Mouse (Mus musculus) intestine, postnatal 0 days (tissue): ENCODE data around the gene Nfxl1. TPM values are rescaled to one million over a fixed set of nuclear protein-coding genes. Genes with fewer than 3 reads are reported as not detected.
"Not testable (repeated sequence)": the region's sequence is repeated elsewhere in the genome, so short reads cannot be mapped to it uniquely, and the experiment has no call there.

ENCODE experiments used
- ATAC-seq: fragments of 200-750 bp; cut with Nextera tagmentation; 2 replicates; pipeline ENCODE4 v1.8.0; 2017; ENCODE audit warnings: mild to moderate bottlenecking, moderate TSS enrichment, moderate library complexity
- H3K27ac ChIP-seq: fragments of 300-500 bp; sonication (generic); 2 replicates; pipeline ENCODE4 v1.5.1; 2014; ENCODE audit warnings: mild to moderate bottlenecking, low read depth, low read length, moderate library complexity
- H3K27me3 ChIP-seq: fragments of 300-500 bp; sonication (generic); replicated peaks from 2 replicates; pipeline ENCODE4 v1.6.1; 2014; ENCODE audit warnings: low read length, mixed read lengths; ENCODE audit not compliant: control insufficient read depth, insufficient read depth
- H3K36me3 ChIP-seq: fragments of 300-500 bp; sonication (generic); 2 replicates; pipeline ENCODE4 v1.6.1; 2014; ENCODE audit warnings: mild to moderate bottlenecking, moderate library complexity; ENCODE audit not compliant: control insufficient read depth, insufficient read depth
- H3K4me1 ChIP-seq: fragments of 300-500 bp; sonication (generic); replicated peaks from 2 replicates; pipeline ENCODE4 v1.6.1; 2014; ENCODE audit warnings: antibody characterized with exemption, low read length, mixed read lengths; ENCODE audit not compliant: control insufficient read depth, insufficient read depth
- H3K4me2 ChIP-seq: fragments of 300-500 bp; sonication (generic); replicated peaks from 2 replicates; pipeline ENCODE4 v1.6.1; 2014; ENCODE audit warnings: low read depth, mild to moderate bottlenecking, moderate library complexity
- H3K4me3 ChIP-seq: fragments of 300-500 bp; sonication (generic); 2 replicates; pipeline ENCODE4 v1.5.1; 2014; ENCODE audit warnings: low read depth, low read length
- H3K9ac ChIP-seq: fragments of 300-500 bp; sonication (generic); 2 replicates; pipeline ENCODE4 v1.6.1; 2014; ENCODE audit warnings: mild to moderate bottlenecking, low read depth, low read length
- H3K9me3 ChIP-seq: fragments of 300-500 bp; sonication (generic); 2 replicates; pipeline ENCODE4 v1.6.1; 2016; ENCODE audit warnings: mixed run types; ENCODE audit not compliant: control insufficient read depth
- CTCF ChIP-seq: sonication (generic); IDR thresholded peaks from 2 replicates; pipeline ENCODE4 v1.5.1; 2016; ENCODE audit warnings: low read depth, mild to moderate bottlenecking, control low read depth, antibody characterized with exemption, moderate library complexity
- WGBS: fragments of 180-500 bp; shearing (Covaris S2); extraction: QIAGEN DNeasy Blood & Tissue Kit; methylation state at CpG from one replicate; pipeline ENCODE4 v1.1.7; 2014; 5-methylcytosine and 5-hydroxymethylcytosine counted together
- polyA plus RNA-seq: library from polyadenylated mRNA; unstranded; fragments of >200 nt; fragmentation: Nextera tagmentation; extraction: Ambion mirVana; gene quantifications from 2 replicates; pipeline ENCODE4 v1.2.1, GENCODE M21; 2015

Nfxl1 gene
- polyA plus RNA-seq: 6.3 and 7.1 TPM in 2 replicates

- WGBS: under 1% methylated on average over 42 of the region's 42 CpGs
- Histone ChIP-seq H3K27me3 (no peaks in the 10 kb centered on the region), H3K9ac (peak within 1 kb of the TSS; percentile 65)
Measured at GRCm38 (mm10) chr5:72559544-72560049, at the start of gene Nfxl1. Gene Nfxl1, minus strand, starts transcription at chr5:72559684.

DNA sequence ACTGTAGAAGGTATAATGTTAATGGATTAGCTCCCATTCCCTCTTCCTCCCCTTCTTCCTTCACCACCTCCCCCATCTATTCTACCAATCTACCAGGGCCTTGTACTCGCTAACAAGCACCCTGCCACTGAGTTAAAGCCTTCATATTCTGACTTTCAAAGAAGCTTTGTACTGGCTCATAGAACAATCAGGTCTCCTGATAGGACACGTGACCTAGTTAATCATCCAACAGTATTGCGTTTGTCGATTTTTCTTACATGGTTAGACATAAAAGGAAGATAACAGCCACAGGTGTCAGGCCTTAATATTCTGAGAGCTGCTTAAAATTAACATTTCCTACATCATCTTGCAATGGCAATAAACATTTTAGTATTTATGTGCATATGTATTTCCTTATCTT, 43.7 kb upstream of the Nfxl1 start:
- WGBS: 43% methylated on average over 4 of the region's 4 CpGs
- H3K4me3 ChIP-seq: no peak overlapping the region

More at GRCm38 (mm10) chr5:72559544-72560049, at the start of gene Nfxl1:
- H3K9me3 ChIP-seq: no peaks in the 10 kb centered on the region
- peak within 1 kb of the TSS; percentile 95 for H3K4me3 ChIP-seq
- 0 out of 2 replicates have a peak, but pooled peaks cover 3% of the 10 kb centered on the region for H3K4me1 ChIP-seq
- H3K36me3 ChIP-seq: 0 out of 2 replicates have a peak, but pooled peaks cover under 1% of the 10 kb centered on the region
- peak; percentile 98 for ATAC-seq
- H3K4me2 ChIP-seq: peak within 1 kb of the TSS; percentile 93
- H3K27ac ChIP-seq: peak within 1 kb of the TSS; percentile 75
- no peak for TF ChIP-seq CTCF

GRCm38 (mm10) chr5:72601006-72601405, 41.5 kb upstream of the Nfxl1 start:
- WGBS: 18% methylated on average over 5 of the region's 5 CpGs
- peak; percentile 75 for ATAC-seq

More for the DNA sequence above, 43.7 kb upstream of the Nfxl1 start:
- no peaks in the 10 kb centered on the region for H3K36me3 ChIP-seq
- no peak overlapping the region for H3K27ac ChIP-seq
- TF ChIP-seq CTCF: no peak
- ATAC-seq: peak; percentile 76; the same call in 1 of the 2 replicates
- no peaks in the 10 kb centered on the region for H3K27me3 ChIP-seq
- no peak overlapping the region for H3K4me2 ChIP-seq
- no peaks in the 10 kb centered on the region for H3K9me3 ChIP-seq
- H3K9ac ChIP-seq: no peak overlapping the region
- H3K4me1 ChIP-seq: no peaks in the 10 kb centered on the region

GRCm38 (mm10) chr5:72587192-72587681, 27.8 kb upstream of the Nfxl1 start, which contains the start of gene Gm5868:
Gene Gm5868, minus strand, starts transcription at chr5:72587551.
- Histone ChIP-seq H3K9ac (no peak within 1 kb of the TSS), H3K4me1 (no peaks in the 10 kb centered on the region), H3K9me3 (no peaks in the 10 kb centered on the region), H3K27ac (no peak within 1 kb of the TSS), H3K27me3 (peaks cover 6% of the 10 kb centered on the region; the same call in 1 of the 2 replicates), H3K4me2 (peak within 1 kb of the TSS; percentile 72), H3K36me3 (no peaks in the 10 kb centered on the region), H3K4me3 (peak within 1 kb of the TSS; percentile 35)
- ATAC-seq: 0 out of 2 replicates have a peak, but pooled peaks have one; percentile 43
- 2% methylated on average over 37 of the region's 38 CpGs for WGBS
- no peak for TF ChIP-seq CTCF

More at GRCm38 (mm10) chr5:72601006-72601405, 41.5 kb upstream of the Nfxl1 start:
- H3K9me3 ChIP-seq: no peaks in the 10 kb centered on the region
- no peaks in the 10 kb centered on the region for H3K27me3 ChIP-seq
- no peak overlapping the region for H3K27ac ChIP-seq
- no peak overlapping the region for H3K9ac ChIP-seq
- H3K4me3 ChIP-seq: no peak overlapping the region
- peak; percentile 75 for TF ChIP-seq CTCF
- no peak overlapping the region for H3K4me2 ChIP-seq
- H3K4me1 ChIP-seq: no peaks in the 10 kb centered on the region
- H3K36me3 ChIP-seq: no peaks in the 10 kb centered on the region

DNA sequence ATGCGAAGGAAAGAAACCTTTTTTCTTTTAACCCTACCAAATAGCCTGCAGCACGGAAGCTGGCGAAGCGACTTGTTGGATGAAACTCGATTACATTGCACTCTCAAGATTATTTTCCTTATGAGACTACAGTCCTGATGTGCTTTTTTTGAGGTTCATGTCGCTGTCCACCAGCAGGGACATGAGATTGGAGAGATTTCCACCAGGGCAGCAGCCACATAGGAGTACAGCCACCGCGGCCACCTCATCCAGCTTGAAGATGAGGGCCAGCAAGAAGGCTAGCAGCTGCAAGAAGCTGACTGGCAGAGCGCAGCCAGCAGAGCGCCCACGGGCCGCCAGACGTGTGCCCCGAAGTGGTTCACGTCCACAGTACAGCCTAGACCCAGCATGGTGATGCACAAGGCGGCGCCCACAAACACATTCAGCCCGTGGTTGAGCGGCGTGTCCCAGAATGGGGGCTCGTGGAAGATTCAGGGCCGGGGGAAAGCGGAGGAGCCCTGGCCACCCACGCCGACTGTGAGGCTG, 27.2 kb upstream of the Nfxl1 start:
- 43% methylated on average over 25 of the region's 25 CpGs for WGBS
- ATAC-seq: not testable (repeated sequence)

GRCm38 (mm10) chr5:72586122-72586521, 26.6 kb upstream of the Nfxl1 start:
- not testable (repeated sequence) for H3K27me3 ChIP-seq

More for the DNA sequence above, 27.2 kb upstream of the Nfxl1 start:
- not testable (repeated sequence) for H3K27ac ChIP-seq, H3K4me1 ChIP-seq, H3K36me3 ChIP-seq, H3K27me3 ChIP-seq, H3K9ac ChIP-seq, H3K9me3 ChIP-seq
- Histone ChIP-seq H3K4me3 (peak overlapping the region; percentile 35), H3K4me2 (peak overlapping the region; percentile 72)

DNA sequence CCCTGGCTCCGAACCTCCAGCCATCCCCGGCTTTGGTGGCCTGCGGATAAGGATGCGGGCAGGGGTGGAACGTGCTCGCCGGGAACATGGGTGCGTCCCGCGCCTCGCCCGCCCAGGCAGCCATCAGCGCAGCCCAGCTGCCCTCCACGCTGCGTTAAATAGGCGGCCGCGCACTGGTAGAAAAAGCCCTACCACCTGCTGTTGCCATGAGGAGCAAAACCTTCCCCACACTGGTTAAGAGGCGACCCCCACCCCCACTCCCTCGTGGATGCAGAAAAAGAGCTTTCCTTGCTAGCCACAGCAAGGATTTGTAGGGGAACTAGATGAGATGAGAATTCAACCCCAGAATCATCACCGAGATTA, 21.5 kb upstream of the Nfxl1 start, which contains the start of gene Zar1:
TSS of gene Zar1 (minus strand) at position 285 of the 363 bp plus-strand sequence.
- WGBS: 11% methylated on average over 18 of the region's 21 CpGs
- not testable (repeated sequence) for H3K36me3 ChIP-seq, H3K9me3 ChIP-seq, H3K27ac ChIP-seq, H3K27me3 ChIP-seq, H3K4me1 ChIP-seq
- Histone ChIP-seq H3K4me2 (peak within 1 kb of the TSS; percentile 85), H3K9ac (peak within 1 kb of the TSS; percentile 31), H3K4me3 (peak within 1 kb of the TSS; percentile 41)
- peak; percentile 28; the same call in 1 of the 2 replicates for ATAC-seq

More at GRCm38 (mm10) chr5:72586122-72586521, 26.6 kb upstream of the Nfxl1 start:
- H3K36me3 ChIP-seq, H3K4me2 ChIP-seq, H3K9me3 ChIP-seq, H3K9ac ChIP-seq, H3K4me3 ChIP-seq, H3K4me1 ChIP-seq, H3K27ac ChIP-seq: not testable (repeated sequence)
- 45% methylated on average over 7 of the region's 7 CpGs for WGBS
- ATAC-seq: peak; percentile 47; the same call in 1 of the 2 replicates
- TF ChIP-seq CTCF: peak; percentile 73

GRCm38 (mm10) chr5:72580088-72580969, 20.8 kb upstream of the Nfxl1 start:
- peak overlapping the region; percentile 85 for H3K4me2 ChIP-seq
- H3K9me3 ChIP-seq, H3K27ac ChIP-seq, H3K36me3 ChIP-seq, H3K27me3 ChIP-seq, H3K4me1 ChIP-seq: not testable (repeated sequence)
- ATAC-seq: peak; percentile 64
- 8% methylated on average over 49 of the region's 73 CpGs for WGBS
- H3K9ac ChIP-seq: peak overlapping the region; percentile 31
- H3K4me3 ChIP-seq: peak overlapping the region; percentile 41
